Mouse (Mus musculus) A20 (cell line): ENCODE measurements around the gene Habp4.

Experiments
- DNase-seq: peaks from one replicate; pipeline ENCODE4 v3.0.0-alpha.2; 2011; ENCODE audit warnings: low read depth, low spot score

Habp4 gene

GRCm38 (mm10) chr13:64235777-64236176 lies 74.2 kb downstream of the Habp4 start:
- DNase-seq: no peak
